Mouse (Mus musculus) neural tube, embryonic 10.5 days (tissue): ENCODE measurements around the gene Ch25h.

Experiments used
- DNase-seq: peaks from one replicate; pipeline ENCODE4 v3.0.0-alpha.2; 2017; ENCODE audit warnings: low spot score; ENCODE audit errors: extremely low spot score

The Ch25h gene

GRCm38 (mm10) chr19:34474991-34475971 lies at the start of gene Ch25h:
TSS of gene Ch25h (minus strand) at chr19:34475164.
- peak; percentile 61 for DNase-seq

GRCm38 (mm10) chr19:34524646-34525045 lies 49.7 kb upstream of the Ch25h start:
- no peak for DNase-seq

- DNase-seq: no peak
Observed at GRCm38 (mm10) chr19:34523106-34523725, 48.3 kb upstream of the Ch25h start.

GRCm38 (mm10) chr19:34521978-34522377 lies 47.0 kb upstream of the Ch25h start:
- no peak for DNase-seq

GRCm38 (mm10) chr19:34521361-34521760 lies 46.4 kb upstream of the Ch25h start:
- DNase-seq: no peak

- DNase-seq: no peak
Observed at GRCm38 (mm10) chr19:34520051-34520450, 45.1 kb upstream of the Ch25h start.

- DNase-seq: no peak
Observed at GRCm38 (mm10) chr19:34519646-34520045, 44.7 kb upstream of the Ch25h start.

GRCm38 (mm10) chr19:34518786-34519185 lies 43.8 kb upstream of the Ch25h start:
- no peak for DNase-seq

GRCm38 (mm10) chr19:34517812-34518594 lies 43.0 kb upstream of the Ch25h start:
- no peak for DNase-seq

GRCm38 (mm10) chr19:34517197-34517596 lies 42.2 kb upstream of the Ch25h start:
- DNase-seq: no peak

GRCm38 (mm10) chr19:34516346-34516745 lies 41.4 kb upstream of the Ch25h start:
- DNase-seq: no peak

GRCm38 (mm10) chr19:34515681-34516080 lies 40.7 kb upstream of the Ch25h start:
- no peak for DNase-seq

GRCm38 (mm10) chr19:34511528-34511927 lies 36.6 kb upstream of the Ch25h start:
- no peak for DNase-seq

- DNase-seq: no peak
Observed at GRCm38 (mm10) chr19:34510717-34511116, 35.8 kb upstream of the Ch25h start.

GRCm38 (mm10) chr19:34505161-34505721 lies 30.3 kb upstream of the Ch25h start:
- DNase-seq: no peak

GRCm38 (mm10) chr19:34500763-34501162 lies 25.8 kb upstream of the Ch25h start:
- no peak for DNase-seq

- DNase-seq: no peak
Observed at GRCm38 (mm10) chr19:34496353-34496752, 21.4 kb upstream of the Ch25h start.

GRCm38 (mm10) chr19:34493859-34494258 lies 18.9 kb upstream of the Ch25h start:
- no peak for DNase-seq

GRCm38 (mm10) chr19:34483547-34483946 lies 8.6 kb upstream of the Ch25h start:
- DNase-seq: peak; percentile 35

- peak; percentile 55 for DNase-seq
Observed at GRCm38 (mm10) chr19:34474228-34474990, 555 bp downstream of the Ch25h start.

- no peak for DNase-seq
Observed at GRCm38 (mm10) chr19:34471703-34472102, 3.3 kb downstream of the Ch25h start.
